Mouse (Mus musculus) stomach, embryonic 16.5 days (tissue): ENCODE data around the gene 4930447F04Rik. TPM values are rescaled to one million over a fixed set of nuclear protein-coding genes. Genes with fewer than 3 reads are reported as not detected.

Experiments
- ATAC-seq: fragments of 200-750 bp; cut with Nextera tagmentation; 2 replicates; pipeline ENCODE4 v1.8.0; 2017; ENCODE audit warnings: moderate number of reproducible peaks, moderate TSS enrichment; ENCODE audit not compliant: insufficient read depth, low FRiP score
- H3K27ac ChIP-seq: fragments of 300-500 bp; sonication (generic); 2 replicates; pipeline ENCODE4 v1.5.1; 2014; ENCODE audit warnings: low read length
- H3K27me3 ChIP-seq: fragments of 300-500 bp; sonication (generic); 2 replicates; pipeline ENCODE4 v1.6.1; 2014; ENCODE audit warnings: low read length, control low read depth, mixed read lengths; ENCODE audit not compliant: control insufficient read depth, insufficient read depth
- H3K36me3 ChIP-seq: fragments of 300-500 bp; sonication (generic); 2 replicates; pipeline ENCODE4 v1.6.1; 2014; ENCODE audit warnings: low read length; ENCODE audit not compliant: control insufficient read depth, insufficient read depth
- H3K4me1 ChIP-seq: fragments of 300-500 bp; sonication (generic); 2 replicates; pipeline ENCODE4 v1.6.1; 2014; ENCODE audit warnings: low read length, control low read depth, mixed read lengths; ENCODE audit not compliant: control insufficient read depth, insufficient read depth
- H3K4me2 ChIP-seq: fragments of 300-500 bp; sonication (generic); 2 replicates; pipeline ENCODE4 v1.6.1; 2014; ENCODE audit warnings: low read depth, low read length, mixed read lengths
- H3K4me3 ChIP-seq: fragments of 300-500 bp; sonication (generic); replicated peaks from 2 replicates; pipeline ENCODE4 v1.5.1; 2014; ENCODE audit warnings: mild to moderate bottlenecking, low read length
- H3K9ac ChIP-seq: fragments of 300-500 bp; sonication (generic); 2 replicates; pipeline ENCODE4 v1.6.1; 2014; ENCODE audit warnings: low read length
- H3K9me3 ChIP-seq: fragments of 300-500 bp; sonication (generic); replicated peaks from 2 replicates; pipeline ENCODE4 v1.6.1; 2016; ENCODE audit warnings: low read length, control low read depth; ENCODE audit not compliant: control insufficient read depth
- WGBS: fragments of 180-500 bp; shearing (Covaris S2); extraction: QIAGEN DNeasy Blood & Tissue Kit; methylation state at CpG from one replicate; pipeline ENCODE4 v1.1.7; 2014; 5-methylcytosine and 5-hydroxymethylcytosine counted together
- polyA plus RNA-seq: library from polyadenylated mRNA; unstranded; fragments of >200 nt; fragmentation: Nextera tagmentation; extraction: Ambion mirVana; gene quantifications from 2 replicates; pipeline ENCODE4 v1.2.1, GENCODE M21; 2015

The 4930447F04Rik gene
- not detected in 2 replicates for polyA plus RNA-seq

DNA sequence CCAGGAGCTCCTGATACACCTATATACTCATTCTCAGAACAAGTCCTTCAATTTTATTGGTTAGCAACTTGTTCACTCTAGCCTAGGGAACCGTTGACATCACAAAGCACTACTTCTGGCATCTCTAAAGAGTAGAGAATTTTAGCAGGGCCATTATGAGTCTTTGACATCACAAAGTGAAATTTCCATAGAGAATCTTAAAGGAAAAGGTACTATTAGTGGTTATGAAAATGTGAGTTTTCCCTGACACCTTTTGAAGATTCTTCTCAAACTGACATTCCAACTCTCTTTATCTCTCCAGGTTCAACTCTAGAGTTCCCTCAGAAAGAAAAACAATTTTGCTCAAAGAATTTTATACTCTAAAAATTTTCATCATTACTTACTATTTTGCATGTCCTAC is at the start of gene 4930447F04Rik:
TSS of gene 4930447F04Rik (minus strand) at position 101 of the 400 bp plus-strand sequence.
- no peaks in the 10 kb centered on the region for H3K9me3 ChIP-seq
- H3K27me3 ChIP-seq, result no peaks in the 10 kb centered on the region
- ATAC-seq, result no peak
- H3K27ac ChIP-seq, result no peak within 1 kb of the TSS
- no peak within 1 kb of the TSS for H3K4me2 ChIP-seq
- no peak within 1 kb of the TSS for H3K9ac ChIP-seq
- no peaks in the 10 kb centered on the region for H3K4me1 ChIP-seq
- WGBS, result 89% methylated on average over 1 of the region's 1 CpGs
- no peaks in the 10 kb centered on the region for H3K36me3 ChIP-seq
- no peak within 1 kb of the TSS for H3K4me3 ChIP-seq
